Mouse (Mus musculus) spleen, embryonic (tissue): ENCODE results near the gene Apol10a.
"Not testable (repeated sequence)": the region's sequence is repeated elsewhere in the genome, so short reads cannot be mapped to it uniquely, and the experiment has no call there.

Experiments
- CTCF ChIA-PET: fragments of 350-600 bp; sonication (Branson Sonifier 250); formaldehyde crosslinking; loops from one replicate; lab custom pipeline; 2022; lab: Charles Lee

The Apol10a gene

GRCm38 (mm10) chr15:77476693-77477092 lies at the start of gene Apol10a:
Apol10a (plus strand) TSS chr15:77477047.
- CTCF ChIA-PET: not testable (repeated sequence)

- CTCF ChIA-PET: not testable (repeated sequence)
Measured at GRCm38 (mm10) chr15:77428690-77429448, 48.0 kb upstream of the Apol10a start.

DNA sequence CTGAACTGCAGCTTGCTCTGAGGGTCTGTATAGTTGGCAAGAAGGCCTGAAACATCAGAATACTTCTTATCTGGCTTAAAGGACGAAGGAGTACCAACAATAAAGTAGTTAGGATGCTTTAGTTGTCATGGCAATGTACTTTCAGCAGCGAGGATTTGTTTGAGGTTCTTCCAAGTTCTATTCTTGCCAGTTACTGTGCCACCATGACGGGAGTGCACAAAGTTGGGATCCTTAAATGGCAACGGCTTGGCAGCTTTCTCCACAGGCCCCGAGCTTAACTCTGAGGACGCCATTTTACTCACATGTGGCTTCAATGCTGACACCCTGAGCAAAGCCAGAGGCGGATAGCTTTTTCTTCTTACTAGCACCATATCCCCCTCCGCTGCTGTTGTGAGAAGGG lies 32.1 kb upstream of the Apol10a start:
- CTCF ChIA-PET: not testable (repeated sequence)

DNA sequence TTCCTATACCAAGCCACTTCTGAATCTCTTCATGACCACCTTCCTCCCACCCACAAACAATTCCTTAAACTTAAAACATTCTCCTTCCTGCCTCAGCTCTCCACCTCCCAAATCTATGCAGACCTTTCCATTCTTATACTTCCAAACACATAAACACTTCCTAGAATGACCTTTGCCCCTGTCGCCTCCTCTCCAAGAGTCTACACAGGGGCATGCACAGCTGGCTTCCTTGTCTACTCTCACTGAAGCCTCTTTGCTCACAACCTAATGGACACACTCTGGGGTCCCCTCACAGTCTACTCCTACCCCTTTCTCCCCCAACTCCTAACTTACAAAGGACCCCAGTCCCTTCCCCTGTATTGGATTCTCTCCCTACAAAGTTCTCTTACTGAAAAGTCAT lies 31.2 kb upstream of the Apol10a start:
- CTCF ChIA-PET: not testable (repeated sequence)

DNA sequence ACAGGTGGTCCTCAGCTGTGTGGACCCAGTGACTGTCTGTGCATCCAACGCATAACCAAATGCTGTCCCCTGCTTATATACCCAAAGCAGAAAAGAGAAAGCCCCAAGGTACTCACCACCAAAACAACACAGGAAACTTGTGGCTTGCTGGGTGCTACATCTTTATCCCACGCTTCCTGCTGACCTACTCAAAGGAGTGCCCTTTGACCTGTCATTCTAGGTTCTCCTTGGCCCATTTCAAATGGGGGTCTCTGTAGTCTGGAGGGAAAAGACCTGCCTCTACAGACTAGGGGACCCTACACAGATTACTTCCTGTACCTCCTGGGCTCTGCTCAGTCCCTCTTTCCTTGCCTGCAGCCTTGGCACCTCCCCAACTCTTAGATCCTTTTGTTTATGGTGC lies 29.5 kb upstream of the Apol10a start, which contains the start of gene Apol7b:
Gene Apol7b (minus strand): TSS at position 101 of the 400 bp plus-strand sequence.
- CTCF ChIA-PET: not testable (repeated sequence)

DNA sequence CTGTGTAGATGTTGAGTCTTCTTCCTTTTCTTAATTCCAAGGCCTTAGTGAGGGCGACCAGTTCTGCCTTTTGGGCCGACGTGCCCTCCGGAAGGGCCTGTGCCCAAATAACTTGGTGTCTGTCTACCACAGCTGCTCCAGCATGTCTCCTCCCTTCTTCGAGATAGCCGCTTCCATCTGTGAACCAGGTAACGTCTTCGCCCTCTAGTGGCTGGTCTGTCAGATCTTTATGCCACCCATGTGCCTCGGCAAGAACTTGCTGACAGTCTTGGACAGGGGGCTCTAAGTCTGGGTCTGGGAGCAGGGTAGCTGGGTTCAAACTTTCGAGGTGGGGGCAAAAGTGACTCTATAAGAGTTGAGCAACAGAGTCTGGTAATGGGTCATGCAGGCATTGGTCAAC lies 26.9 kb upstream of the Apol10a start:
- CTCF ChIA-PET: not testable (repeated sequence)

DNA sequence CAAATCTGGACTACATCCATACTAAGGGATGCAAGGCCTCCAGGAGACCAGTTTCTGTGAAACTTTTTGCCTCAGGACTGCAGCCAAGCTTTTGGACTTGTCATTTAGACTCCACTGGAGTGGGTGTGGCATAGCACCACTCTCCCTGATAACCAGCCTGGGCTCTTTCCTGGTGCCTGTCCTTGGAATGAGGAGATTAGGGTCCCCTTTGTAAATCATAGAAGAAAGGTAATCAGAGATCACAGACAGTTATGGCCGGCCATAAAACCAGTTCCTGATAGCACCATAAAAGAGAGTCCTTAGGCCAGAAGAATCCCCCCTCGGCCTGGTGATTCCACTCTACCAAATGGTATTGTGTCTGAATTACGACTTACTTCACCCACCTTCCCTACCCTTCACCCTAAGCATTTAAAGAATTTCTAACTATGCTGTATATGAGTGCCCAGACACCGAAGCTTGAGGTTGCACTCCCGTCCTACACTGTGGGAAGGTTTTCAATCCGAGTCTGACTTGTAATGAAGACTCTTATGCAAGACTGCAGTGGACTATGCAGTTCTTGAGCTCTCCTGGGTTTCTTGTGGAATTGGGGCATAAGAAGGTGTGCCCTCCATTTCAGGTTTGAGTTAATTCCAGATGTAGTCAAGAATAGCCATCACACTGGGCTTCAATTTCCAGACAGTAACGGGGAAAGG lies 2.0 kb upstream of the Apol10a start:
- CTCF ChIA-PET: not testable (repeated sequence)

DNA sequence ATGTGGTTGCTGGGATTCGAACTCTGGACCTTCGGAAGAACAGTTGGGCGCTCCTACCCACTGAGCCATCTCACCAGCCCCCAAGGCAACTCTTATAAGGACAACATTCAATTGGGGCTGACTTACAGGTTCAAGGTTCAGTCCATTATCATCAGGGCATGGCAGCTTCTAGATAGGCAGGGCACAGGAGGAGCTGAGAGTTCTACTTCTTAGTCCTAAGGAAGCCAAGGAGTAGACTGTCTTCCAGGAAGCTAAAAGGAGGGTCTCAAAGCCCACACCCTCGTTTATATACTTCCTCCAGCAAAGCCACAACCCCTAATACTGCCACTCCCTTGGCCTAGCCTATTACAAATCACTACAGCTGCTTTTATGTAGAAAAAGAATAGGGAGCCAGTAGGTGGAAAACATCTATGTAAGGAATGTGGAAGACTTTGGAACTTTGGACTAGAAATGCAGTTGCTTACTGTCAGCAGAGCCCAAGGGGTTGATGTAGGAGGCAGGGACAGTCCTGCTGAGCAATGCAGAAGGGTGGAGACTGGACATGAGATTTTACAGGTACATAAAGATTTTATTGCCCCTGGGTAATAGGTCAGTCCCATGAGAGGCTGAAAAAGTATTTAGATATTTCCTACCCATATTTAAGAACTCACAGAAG lies 5.4 kb downstream of the Apol10a start:
- CTCF ChIA-PET: no interaction called here

- CTCF ChIA-PET: not testable (repeated sequence)
Measured at GRCm38 (mm10) chr15:77493181-77493580, 16.3 kb downstream of the Apol10a start.

GRCm38 (mm10) chr15:77494694-77495093 lies 17.8 kb downstream of the Apol10a start:
- CTCF ChIA-PET: not testable (repeated sequence)

- CTCF ChIA-PET: not testable (repeated sequence)
Measured at GRCm38 (mm10) chr15:77507966-77508365, 31.1 kb downstream of the Apol10a start, which contains the start of gene Apol11a. Apol11a (plus strand) TSS chr15:77508271.

DNA sequence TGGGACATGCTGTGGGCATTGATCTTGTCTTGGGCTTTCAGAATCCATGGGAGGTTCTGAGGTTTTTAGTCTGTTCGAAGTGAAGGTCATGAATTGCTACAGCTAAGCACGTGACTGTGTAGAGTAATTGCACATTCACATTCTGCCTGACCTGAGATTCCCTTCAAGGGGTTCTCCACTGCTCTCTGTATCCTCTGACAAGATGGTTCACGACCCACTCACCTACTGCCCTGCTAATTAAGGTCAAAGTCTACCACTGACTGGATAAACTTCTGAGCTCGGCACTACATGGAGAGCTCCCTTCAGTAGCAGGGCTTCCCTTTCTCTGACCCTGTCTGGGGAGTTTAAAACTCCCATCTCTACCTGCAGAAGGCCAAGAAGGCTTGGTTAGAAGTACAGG lies 43.7 kb downstream of the Apol10a start:
- CTCF ChIA-PET: not testable (repeated sequence)

DNA sequence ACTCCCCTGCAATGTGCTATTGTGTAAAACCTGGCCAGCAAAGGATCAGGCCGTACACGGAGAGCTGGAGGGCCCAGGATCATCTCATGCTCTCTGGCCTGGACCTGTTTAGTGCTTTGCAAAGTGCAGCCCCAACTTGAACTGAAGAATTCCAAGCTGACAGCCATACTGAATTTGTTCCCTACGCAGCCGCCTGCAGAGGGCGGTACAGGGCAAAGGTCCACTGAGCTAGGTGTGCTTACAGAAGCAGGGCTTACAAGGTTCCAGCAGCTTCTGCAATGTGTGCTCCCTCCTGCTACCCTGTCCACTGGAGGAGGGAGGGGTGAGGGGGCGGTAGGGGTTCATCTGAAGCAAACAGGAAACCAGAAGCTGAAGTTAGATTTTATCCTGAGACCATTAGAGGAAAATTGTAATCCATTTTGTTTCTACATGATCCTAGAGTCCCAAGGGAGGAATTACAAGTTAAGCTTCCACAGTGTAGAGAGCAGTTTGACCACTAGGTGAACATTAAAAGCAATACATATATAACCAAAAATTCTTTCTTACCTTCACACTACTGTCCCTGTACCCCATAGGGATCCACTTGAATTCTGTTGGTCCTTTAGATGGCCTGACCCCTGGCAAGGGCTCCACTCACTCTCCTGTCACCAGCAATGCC lies 46.5 kb downstream of the Apol10a start:
- CTCF ChIA-PET: not testable (repeated sequence)

DNA sequence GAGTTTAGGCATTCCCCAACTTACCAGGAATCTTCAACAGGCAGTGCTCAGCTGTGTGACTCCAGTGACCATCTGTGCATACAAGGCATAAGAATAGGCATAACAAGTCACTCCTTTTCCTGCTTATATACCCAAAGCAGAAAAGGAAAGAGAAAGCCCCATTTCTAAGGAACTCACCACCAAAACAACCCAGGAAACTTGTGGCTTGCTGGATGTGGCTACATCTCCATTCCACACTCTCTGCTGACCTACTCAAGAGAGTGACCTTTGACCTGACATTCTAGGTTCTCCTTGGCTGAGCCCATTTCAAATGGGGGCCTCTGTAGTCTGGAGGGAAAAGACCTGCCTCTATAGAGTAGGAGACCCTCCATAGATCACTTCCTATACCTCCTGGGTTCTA lies 56.4 kb downstream of the Apol10a start, which contains the start of gene Apol7c:
Gene Apol7c (minus strand): TSS at position 101 of the 400 bp plus-strand sequence.
- CTCF ChIA-PET: no interaction called here

DNA sequence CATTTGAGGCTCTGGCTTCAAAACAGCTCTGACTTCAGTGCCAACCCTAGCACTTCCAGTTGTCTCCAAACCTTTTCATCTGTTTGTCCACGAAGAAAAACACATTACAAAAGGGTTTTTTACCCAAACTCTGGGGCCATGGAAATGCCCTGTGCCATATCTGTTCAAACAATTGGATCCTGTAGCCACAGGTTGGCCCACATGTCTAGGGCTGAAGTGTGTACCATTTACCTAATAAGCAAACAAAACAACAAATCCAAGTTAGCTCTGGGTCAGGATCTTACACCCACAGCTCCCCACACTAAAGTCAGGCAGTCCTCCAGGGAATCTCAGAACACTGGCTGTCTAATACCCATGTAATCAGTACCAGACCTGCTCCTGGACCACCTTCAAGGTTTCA lies 62.4 kb downstream of the Apol10a start:
- CTCF ChIA-PET: not testable (repeated sequence)
